Mouse (Mus musculus) gastrocnemius, postnatal 10 days (tissue): ENCODE data around the gene Irs3. TPM values are rescaled to one million over a fixed set of nuclear protein-coding genes. Genes with fewer than 3 reads are reported as not detected.

ENCODE experiments used
- total RNA-seq, 2 experiments: library from RNA; stranded (reverse); gene quantifications; 2 replicates each; pipeline ENCODE4 v1.2.3; 2021

Irs3 gene
- total RNA-seq, 2 experiments from 2014 or later: 0.42 to 0.61 TPM

Other genes starting within 250 kb of the Irs3 start
- under 1 TPM; 0.23 to 0.31 TPM for gene Zan, start 168.7 kb downstream of the Irs3 start, total RNA-seq
- 10 to 100 TPM; 16.6 to 18.5 TPM for gene Pop7, start 143.2 kb downstream of the Irs3 start, total RNA-seq
- 10 to 100 TPM; 23.0 to 25.3 TPM for gene Gigyf1, start 127.2 kb downstream of the Irs3 start, total RNA-seq
- not detected for gene Epo, start 112.5 kb downstream of the Irs3 start, total RNA-seq
- gene Gnb2, start 112.2 kb downstream of the Irs3 start, total RNA-seq: 100 to 1,000 TPM; 301 to 324 TPM
- under 1 TPM in 1 of 2 experiments, not detected in 1; 0.16 TPM for gene Actl6b, start 92.2 kb downstream of the Irs3 start, total RNA-seq
- gene Tfr2, start 75.9 kb downstream of the Irs3 start, total RNA-seq: under 1 TPM in 1 of 2 experiments, not detected in 1; 0.56 TPM
- gene Mospd3, start 44.7 kb downstream of the Irs3 start, total RNA-seq: 10 to 100 TPM; 16.5 to 29.5 TPM
- 100 to 1,000 TPM; 292 to 390 TPM for gene Pcolce, start 31.9 kb downstream of the Irs3 start, total RNA-seq
- gene Fbxo24, start 16.7 kb downstream of the Irs3 start, total RNA-seq: under 1 TPM; 0.33 to 0.70 TPM
- gene Lrch4, start 16.6 kb downstream of the Irs3 start, total RNA-seq: 10 to 100 TPM; 15.9 to 17.7 TPM
- gene Gm20605, start 16.5 kb downstream of the Irs3 start, total RNA-seq: 1 to 10 TPM; 4.1 to 7.7 TPM
- gene Sap25, start 4.4 kb downstream of the Irs3 start, total RNA-seq: 1 to 10 TPM; 2.1 to 4.0 TPM
- gene Agfg2, start 39.0 kb upstream of the Irs3 start, total RNA-seq: 1 to 10 TPM; 4.3 to 5.9 TPM
- gene Nyap1, start 95.9 kb upstream of the Irs3 start, total RNA-seq: under 1 TPM; 0.45 to 0.75 TPM
- 100 to 1,000 TPM; 189 to 203 TPM for gene Tsc22d4, start 100.0 kb upstream of the Irs3 start, total RNA-seq
- gene Ppp1r35, start 133.1 kb upstream of the Irs3 start, total RNA-seq: 10 to 100 TPM in 1 of 2 experiments, 1 to 10 TPM in 1; 9.8 to 13.5 TPM
- 10 to 100 TPM; 22.4 to 22.8 TPM for gene Mepce, start 141.9 kb upstream of the Irs3 start, total RNA-seq
- 1 to 10 TPM; 2.0 to 3.1 TPM for gene Zcwpw1, start 142.1 kb upstream of the Irs3 start, total RNA-seq
- gene Pilra, start 190.6 kb upstream of the Irs3 start, total RNA-seq: under 1 TPM; 0.54 to 0.75 TPM
- gene Pilrb1, start 212.4 kb upstream of the Irs3 start, total RNA-seq: 1 to 10 TPM in 1 of 2 experiments, under 1 TPM in 1; 0.45 to 1.3 TPM
- gene Pilrb2, start 226.1 kb upstream of the Irs3 start, total RNA-seq: under 1 TPM in 1 of 2 experiments, not detected in 1; 0.56 TPM